Mouse (Mus musculus): ENCODE data around the gene Btbd18. TPM values are rescaled to one million over a fixed set of nuclear protein-coding genes. Genes with fewer than 3 reads are reported as not detected.
A peak's percentile ranks its signal among the peaks of the same experiment; 100 is the strongest.

The Btbd18 gene
- polyA plus RNA-seq, 1 experiment from 2014 or later = 0.39 TPM

- peak overlapping the region; percentile 60 for H3K4me2 ChIP-seq
- ATAC-seq (ENCODE audit: insufficient read depth) (peak; percentile 97), DNase-seq (peak; percentile 95)
- WGBS = 0% methylated on average over 33 of the region's 33 CpGs
- no peaks in the 10 kb centered on the region for H3K27me3 ChIP-seq (ENCODE audit: insufficient read depth, low read length)
- peak overlapping the region; percentile 97 for H3K27ac ChIP-seq (ENCODE audit: low read depth)
- H3K9ac ChIP-seq = peak overlapping the region; percentile 36
- H3K9me3 ChIP-seq (ENCODE audit: low read depth, low read length) = no peaks in the 10 kb centered on the region
- no peak for TF ChIP-seq CTCF (IDR thresholded peaks at IDR 0.05; ENCODE audit: low read depth)
- H3K4me1 ChIP-seq (ENCODE audit: insufficient read depth) = no peaks in the 10 kb centered on the region
- H3K36me3 ChIP-seq (ENCODE audit: insufficient read depth) = peaks cover 12% of the 10 kb centered on the region
- H3K4me3 ChIP-seq (ENCODE audit: low read depth, low read length) = peak overlapping the region; percentile 95
Measured at GRCm38 (mm10) chr2:84715562-84716361, 56.9 kb downstream of the Btbd18 start.

GRCm38 (mm10) chr2:84716423-84717355 is 57.8 kb downstream of the Btbd18 start:
- DNase-seq (no peak), ATAC-seq (ENCODE audit: insufficient read depth) (no peak)
- Histone ChIP-seq H3K9me3 (ENCODE audit: low read depth, low read length) (no peaks in the 10 kb centered on the region), H3K4me3 (ENCODE audit: low read depth, low read length) (peak overlapping the region; percentile 95), H3K27ac (ENCODE audit: low read depth) (peak overlapping the region; percentile 97; the same call in 1 of the 2 replicates), H3K4me2 (peak overlapping the region; percentile 60), H3K4me1 (ENCODE audit: insufficient read depth) (no peaks in the 10 kb centered on the region), H3K27me3 (ENCODE audit: insufficient read depth, low read length) (no peaks in the 10 kb centered on the region), H3K36me3 (ENCODE audit: insufficient read depth) (peaks cover 12% of the 10 kb centered on the region; the same call in 1 of the 2 replicates), H3K9ac (peak overlapping the region; percentile 36)
- WGBS = 23% methylated on average over 9 of the region's 9 CpGs
- no peak for TF ChIP-seq CTCF (IDR thresholded peaks at IDR 0.05; ENCODE audit: low read depth)

GRCm38 (mm10) chr2:84717357-84717756 is 58.5 kb downstream of the Btbd18 start:
- Histone ChIP-seq H3K4me2 (no peak overlapping the region), H3K9ac (no peak overlapping the region), H3K4me1 (ENCODE audit: insufficient read depth) (no peaks in the 10 kb centered on the region), H3K27me3 (ENCODE audit: insufficient read depth, low read length) (no peaks in the 10 kb centered on the region), H3K4me3 (ENCODE audit: low read depth, low read length) (no peak overlapping the region), H3K9me3 (ENCODE audit: low read depth, low read length) (no peaks in the 10 kb centered on the region), H3K27ac (ENCODE audit: low read depth) (no peak overlapping the region), H3K36me3 (ENCODE audit: insufficient read depth) (peaks cover 10% of the 10 kb centered on the region; the same call in 1 of the 2 replicates)
- no peak for DNase-seq
- ATAC-seq (ENCODE audit: insufficient read depth) = no peak
- TF ChIP-seq CTCF (IDR thresholded peaks at IDR 0.05; ENCODE audit: low read depth) = no peak
- WGBS = 96% methylated on average over 4 of the region's 4 CpGs

Other genes with a start within 250 kb of the Btbd18 start
- 42.3 and 47.3 TPM in 2 replicates for gene Calcrl, start 233.7 kb upstream of the Btbd18 start, polyA plus RNA-seq (2014; fragmentation: Nextera tagmentation; extraction: Ambion mirVana)
- 63.1 and 66.3 TPM in 2 replicates for gene Tfpi, start 182.3 kb upstream of the Btbd18 start, polyA plus RNA-seq (2014; fragmentation: Nextera tagmentation; extraction: Ambion mirVana)
- gene Ctnnd1, start 8.3 kb upstream of the Btbd18 start, polyA plus RNA-seq (2014; fragmentation: Nextera tagmentation; extraction: Ambion mirVana) = 59.9 and 63.3 TPM in 2 replicates
- 419 and 427 TPM in 2 replicates for gene Selenoh, start 11.7 kb downstream of the Btbd18 start, polyA plus RNA-seq (2014; fragmentation: Nextera tagmentation; extraction: Ambion mirVana)
- not detected in 2 replicates for gene Gm28635, start 19.0 kb downstream of the Btbd18 start, polyA plus RNA-seq (2014; fragmentation: Nextera tagmentation; extraction: Ambion mirVana)
- 44.8 and 45.4 TPM in 2 replicates for gene Med19, start 19.3 kb downstream of the Btbd18 start, polyA plus RNA-seq (2014; fragmentation: Nextera tagmentation; extraction: Ambion mirVana)
- 110 and 117 TPM in 2 replicates for gene Tmx2, start 20.1 kb downstream of the Btbd18 start, polyA plus RNA-seq (2014; fragmentation: Nextera tagmentation; extraction: Ambion mirVana)
- gene Zdhhc5, start 56.1 kb downstream of the Btbd18 start, polyA plus RNA-seq (2014; fragmentation: Nextera tagmentation; extraction: Ambion mirVana) = 30.8 and 31.0 TPM in 2 replicates
- gene Clp1, start 68.3 kb downstream of the Btbd18 start, polyA plus RNA-seq (2014; fragmentation: Nextera tagmentation; extraction: Ambion mirVana) = 25.6 and 28.1 TPM in 2 replicates
- 6.4 and 7.4 TPM in 2 replicates for gene Ypel4, start 75.0 kb downstream of the Btbd18 start, polyA plus RNA-seq (2014; fragmentation: Nextera tagmentation; extraction: Ambion mirVana)
- gene Gm19426, start 84.6 kb downstream of the Btbd18 start, polyA plus RNA-seq (2014; fragmentation: Nextera tagmentation; extraction: Ambion mirVana) = 4.7 and 4.9 TPM in 2 replicates
- gene Serping1, start 116.4 kb downstream of the Btbd18 start, polyA plus RNA-seq (2014; fragmentation: Nextera tagmentation; extraction: Ambion mirVana) = 65.4 and 70.3 TPM in 2 replicates
- 39.1 and 40.0 TPM in 2 replicates for gene Ube2l6, start 139.7 kb downstream of the Btbd18 start, polyA plus RNA-seq (2014; fragmentation: Nextera tagmentation; extraction: Ambion mirVana)
- gene Smtnl1, start 163.6 kb downstream of the Btbd18 start, polyA plus RNA-seq (2014; fragmentation: Nextera tagmentation; extraction: Ambion mirVana) = 0.11 and 0.24 TPM in 2 replicates
- 55.4 and 58.7 TPM in 2 replicates for gene Timm10, start 167.9 kb downstream of the Btbd18 start, polyA plus RNA-seq (2014; fragmentation: Nextera tagmentation; extraction: Ambion mirVana)
- gene Slc43a1, start 179.8 kb downstream of the Btbd18 start, polyA plus RNA-seq (2014; fragmentation: Nextera tagmentation; extraction: Ambion mirVana) = 18.8 and 20.2 TPM in 2 replicates
- 1.1 and 1.2 TPM in 2 replicates for gene Rtn4rl2, start 227.6 kb downstream of the Btbd18 start, polyA plus RNA-seq (2014; fragmentation: Nextera tagmentation; extraction: Ambion mirVana)